Mouse (Mus musculus) macrophage (primary cell): ENCODE data around the gene Tmem183a. TPM values are rescaled to one million over a fixed set of nuclear protein-coding genes. Genes with fewer than 3 reads are reported as not detected.

Source experiments
- H3K27ac ChIP-seq: fragments of 350-480 bp; formaldehyde crosslinking; 2 replicates; pipeline ENCODE4 v1.9.0; 2021
- H3K36me3 ChIP-seq: fragments of 350-480 bp; formaldehyde crosslinking; 2 replicates; pipeline ENCODE4 v1.9.0; 2021; ENCODE audit errors: inconsistent target
- H3K4me3 ChIP-seq: fragments of 350-480 bp; formaldehyde crosslinking; 2 replicates; pipeline ENCODE4 v1.9.0; 2021; ENCODE audit errors: inconsistent target
- H3K79me2 ChIP-seq: fragments of 350-480 bp; formaldehyde crosslinking; 2 replicates; pipeline ENCODE4 v1.9.0; 2021; ENCODE audit errors: inconsistent target
- WGBS: methylation state at CpG from one replicate; pipeline ENCODE4 v1.1.7; 2026; ENCODE audit warnings: inconsistent platforms; ENCODE audit not compliant: missing documents; 5-methylcytosine and 5-hydroxymethylcytosine counted together
- polyA plus RNA-seq: library from polyadenylated mRNA; stranded (reverse); fragments of 250-400 nt; gene quantifications from 3 replicates; pipeline ENCODE4 v1.2.4, GENCODE M21; 2018; ENCODE audit warnings: inconsistent platforms

Gene Tmem183a
- polyA plus RNA-seq, 1 experiment from 2014 or later: 35.6 TPM

GRCm38 (mm10) chr1:134365491-134365890, 3.7 kb upstream of the Tmem183a start:
- H3K27ac ChIP-seq: no peak overlapping the region
- 72% methylated on average over 5 of the region's 5 CpGs for WGBS
- H3K79me2 ChIP-seq: peaks cover 10% of the 10 kb centered on the region
- no peak overlapping the region for H3K4me3 ChIP-seq
- H3K36me3 ChIP-seq: no peaks in the 10 kb centered on the region

- 83% methylated on average over 2 of the region's 4 CpGs for WGBS
- Histone ChIP-seq H3K4me3 (no peak overlapping the region), H3K79me2 (peaks cover 33% of the 10 kb centered on the region), H3K27ac (no peak overlapping the region), H3K36me3 (peaks cover 18% of the 10 kb centered on the region; the same call in 1 of the 2 replicates)
These were observed 1.4 kb upstream of the Tmem183a start for GRCm38 (mm10) chr1:134363194-134363593.

GRCm38 (mm10) chr1:134361195-134361856, 453 bp downstream of the Tmem183a start:
- under 1% methylated on average over 36 of the region's 44 CpGs for WGBS
- peaks cover 30% of the 10 kb centered on the region; the same call in 1 of the 2 replicates for H3K36me3 ChIP-seq
- H3K27ac ChIP-seq: peak overlapping the region; percentile 67
- peaks cover 48% of the 10 kb centered on the region for H3K79me2 ChIP-seq
- peak overlapping the region; percentile 98 for H3K4me3 ChIP-seq

GRCm38 (mm10) chr1:134360656-134361055, 1.1 kb downstream of the Tmem183a start:
- Histone ChIP-seq H3K27ac (peak overlapping the region; percentile 67), H3K4me3 (peak overlapping the region; percentile 98), H3K36me3 (peaks cover 35% of the 10 kb centered on the region; the same call in 1 of the 2 replicates), H3K79me2 (peaks cover 53% of the 10 kb centered on the region)
- WGBS: 43% methylated on average over 7 of the region's 7 CpGs

- Histone ChIP-seq H3K79me2 (peaks cover 53% of the 10 kb centered on the region), H3K36me3 (peaks cover 58% of the 10 kb centered on the region), H3K27ac (no peak overlapping the region), H3K4me3 (no peak overlapping the region)
- 97% methylated on average over 4 of the region's 4 CpGs for WGBS
These were observed 4.3 kb downstream of the Tmem183a start for GRCm38 (mm10) chr1:134357461-134357860.

- Histone ChIP-seq H3K27ac (no peak overlapping the region), H3K4me3 (no peak overlapping the region), H3K79me2 (peaks cover 21% of the 10 kb centered on the region), H3K36me3 (peaks cover 77% of the 10 kb centered on the region)
- WGBS: 94% methylated on average over 2 of the region's 2 CpGs
These were observed 8.5 kb downstream of the Tmem183a start for GRCm38 (mm10) chr1:134353326-134353725.

- Histone ChIP-seq H3K27ac (no peak overlapping the region), H3K79me2 (no peaks in the 10 kb centered on the region), H3K4me3 (no peak overlapping the region), H3K36me3 (peaks cover 61% of the 10 kb centered on the region)
- WGBS: 95% methylated on average over 9 of the region's 9 CpGs
These were observed 14.0 kb downstream of the Tmem183a start for GRCm38 (mm10) chr1:134347791-134348190.

- H3K4me3 ChIP-seq: no peak overlapping the region
- no peak overlapping the region for H3K27ac ChIP-seq
- WGBS: 89% methylated on average over 4 of the region's 4 CpGs
- peaks cover 35% of the 10 kb centered on the region for H3K36me3 ChIP-seq
- no peaks in the 10 kb centered on the region for H3K79me2 ChIP-seq
These were observed 16.7 kb downstream of the Tmem183a start for GRCm38 (mm10) chr1:134345075-134345474.

GRCm38 (mm10) chr1:134344005-134344950, 17.5 kb downstream of the Tmem183a start:
- no peak overlapping the region for H3K4me3 ChIP-seq

GRCm38 (mm10) chr1:134343567-134343966, 18.2 kb downstream of the Tmem183a start:
- Histone ChIP-seq H3K36me3 (peaks cover 23% of the 10 kb centered on the region), H3K27ac (no peak overlapping the region), H3K4me3 (no peak overlapping the region), H3K79me2 (no peaks in the 10 kb centered on the region)
- 44% methylated on average over 2 of the region's 2 CpGs for WGBS

More at GRCm38 (mm10) chr1:134344005-134344950, 17.5 kb downstream of the Tmem183a start:
- Histone ChIP-seq H3K27ac (no peak overlapping the region), H3K36me3 (peaks cover 27% of the 10 kb centered on the region), H3K79me2 (no peaks in the 10 kb centered on the region)
- 21% methylated on average over 54 of the region's 54 CpGs for WGBS

- WGBS: 91% methylated on average over 8 of the region's 8 CpGs
- H3K79me2 ChIP-seq: no peaks in the 10 kb centered on the region
- no peak overlapping the region for H3K4me3 ChIP-seq
- no peak overlapping the region for H3K27ac ChIP-seq
- peaks cover 19% of the 10 kb centered on the region for H3K36me3 ChIP-seq
These were observed 18.9 kb downstream of the Tmem183a start for GRCm38 (mm10) chr1:134342781-134343310.

- Histone ChIP-seq H3K27ac (no peak overlapping the region), H3K36me3 (peaks cover 13% of the 10 kb centered on the region), H3K79me2 (no peaks in the 10 kb centered on the region), H3K4me3 (no peak overlapping the region)
- WGBS: 77% methylated on average over 2 of the region's 2 CpGs
These were observed 19.5 kb downstream of the Tmem183a start for GRCm38 (mm10) chr1:134342278-134342664.

- peaks cover 8% of the 10 kb centered on the region for H3K36me3 ChIP-seq
- H3K79me2 ChIP-seq: no peaks in the 10 kb centered on the region
- no peak overlapping the region for H3K27ac ChIP-seq
- WGBS: 84% methylated on average over 5 of the region's 5 CpGs
- H3K4me3 ChIP-seq: no peak overlapping the region
These were observed 20.0 kb downstream of the Tmem183a start for GRCm38 (mm10) chr1:134341641-134342277.
